Mouse (Mus musculus) midbrain, embryonic 11.5 days (tissue): ENCODE results near the gene Wwox. TPM values are rescaled to one million over a fixed set of nuclear protein-coding genes. Genes with fewer than 3 reads are reported as not detected.

Source experiments
- ATAC-seq: fragments of 200-750 bp; cut with Nextera tagmentation; 2 replicates; pipeline ENCODE4 v1.8.0; 2017; ENCODE audit warnings: moderate TSS enrichment, moderate library complexity; ENCODE audit not compliant: low FRiP score
- DNase-seq: peaks from one replicate; pipeline ENCODE4 v3.0.0; 2015; ENCODE audit warnings: low spot score; ENCODE audit errors: missing footprints
- H3K27ac ChIP-seq: fragments of 300-500 bp; sonication (generic); 2 replicates; pipeline ENCODE4 v1.5.1; 2014; ENCODE audit warnings: low read depth, low read length
- H3K27me3 ChIP-seq: fragments of 300-500 bp; sonication (generic); 2 replicates; pipeline ENCODE4 v1.6.1; 2014; ENCODE audit warnings: mild to moderate bottlenecking, low read length, moderate library complexity, mixed read lengths; ENCODE audit not compliant: control insufficient read depth, insufficient read depth
- H3K36me3 ChIP-seq: fragments of 300-500 bp; sonication (generic); 2 replicates; pipeline ENCODE4 v1.6.1; 2014; ENCODE audit warnings: mild to moderate bottlenecking, low read length, moderate library complexity, mixed read lengths; ENCODE audit not compliant: control insufficient read depth, insufficient read depth
- H3K4me1 ChIP-seq: fragments of 300-500 bp; sonication (generic); 2 replicates; pipeline ENCODE4 v1.6.1; 2014; ENCODE audit warnings: low read length; ENCODE audit not compliant: control insufficient read depth, insufficient read depth
- H3K4me2 ChIP-seq: fragments of 300-500 bp; sonication (generic); 2 replicates; pipeline ENCODE4 v1.6.1; 2014; ENCODE audit warnings: mild to moderate bottlenecking, moderate library complexity
- H3K4me3 ChIP-seq: fragments of 300-500 bp; sonication (generic); 2 replicates; pipeline ENCODE4 v1.5.1; 2014; ENCODE audit warnings: low read depth, low read length
- H3K9ac ChIP-seq: fragments of 300-500 bp; sonication (generic); 2 replicates; pipeline ENCODE4 v1.6.1; 2014; ENCODE audit warnings: low read length
- H3K9me3 ChIP-seq: fragments of 300-500 bp; sonication (generic); 2 replicates; pipeline ENCODE4 v1.6.1; 2016; ENCODE audit warnings: low read length; ENCODE audit not compliant: control insufficient read depth
- WGBS: fragments of 180-500 bp; shearing (Covaris S2); extraction: QIAGEN DNeasy Blood & Tissue Kit; methylation state at CpG from one replicate; pipeline ENCODE4 v1.1.7; 2014; 5-methylcytosine and 5-hydroxymethylcytosine counted together
- polyA plus RNA-seq: library from polyadenylated mRNA; unstranded; fragments of >200 nt; fragmentation: Nextera tagmentation; extraction: Ambion mirVana; gene quantifications from 2 replicates; pipeline ENCODE4 v1.2.1, GENCODE M21; 2014

The Wwox gene
- polyA plus RNA-seq, 1 experiment from 2014 or later = 12.1 TPM

DNA sequence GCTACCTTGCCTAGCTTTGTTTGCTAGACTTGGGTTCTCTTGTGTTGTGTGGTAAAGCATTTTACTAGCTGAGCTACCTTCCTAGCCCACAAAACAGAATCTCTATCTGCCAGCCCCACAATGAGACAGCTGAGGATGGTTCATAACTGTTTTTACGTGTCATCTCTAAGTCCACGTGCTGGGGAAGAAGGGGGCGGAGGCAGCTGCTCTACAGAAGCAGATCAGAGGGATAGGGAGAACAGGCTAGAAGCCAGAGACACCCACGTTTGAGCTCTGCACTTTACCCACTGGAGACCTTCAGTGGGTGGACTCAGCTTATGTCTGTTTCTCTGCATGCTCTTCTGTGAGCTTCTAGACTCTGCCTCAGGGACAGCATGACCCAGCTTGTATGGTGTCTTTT, 17.9 kb upstream of the Wwox start:
- no peak overlapping the region for H3K27ac ChIP-seq
- DNase-seq (no peak), ATAC-seq (no peak)
- no peak overlapping the region for H3K4me2 ChIP-seq
- no peaks in the 10 kb centered on the region for H3K36me3 ChIP-seq
- no peaks in the 10 kb centered on the region for H3K4me1 ChIP-seq
- no peaks in the 10 kb centered on the region for H3K9me3 ChIP-seq
- H3K27me3 ChIP-seq = no peaks in the 10 kb centered on the region
- H3K9ac ChIP-seq = no peak overlapping the region
- WGBS = 79% methylated on average over 4 of the region's 4 CpGs
- no peak overlapping the region for H3K4me3 ChIP-seq

DNA sequence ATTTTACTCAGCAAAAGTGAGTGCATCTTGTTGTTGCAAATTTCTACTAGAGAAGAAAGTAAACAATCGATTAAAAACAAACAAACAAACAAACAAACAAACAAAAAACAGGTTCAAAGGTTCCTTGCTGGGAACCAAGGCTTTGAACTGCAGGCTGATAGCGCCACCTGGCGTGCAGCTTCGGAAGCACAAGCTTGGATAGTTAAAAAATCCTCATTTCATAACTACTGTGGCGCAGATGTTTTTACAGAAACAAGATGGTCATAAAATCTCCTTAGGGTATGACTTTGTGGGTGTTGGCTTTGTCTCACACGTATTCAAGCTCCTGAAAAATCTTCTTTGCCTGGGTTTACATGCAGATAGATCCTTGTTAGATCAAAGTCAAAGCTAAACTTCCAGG, 1.2 kb upstream of the Wwox start:
- ATAC-seq (no peak), DNase-seq (peak; percentile 98)
- H3K4me1 ChIP-seq = peaks cover 6% of the 10 kb centered on the region
- no peaks in the 10 kb centered on the region for H3K36me3 ChIP-seq
- no peaks in the 10 kb centered on the region for H3K27me3 ChIP-seq
- H3K4me2 ChIP-seq = no peak overlapping the region
- no peak overlapping the region for H3K9ac ChIP-seq
- no peak overlapping the region for H3K4me3 ChIP-seq
- WGBS = 15% methylated on average over 6 of the region's 6 CpGs
- no peak overlapping the region for H3K27ac ChIP-seq
- H3K9me3 ChIP-seq = no peaks in the 10 kb centered on the region

DNA sequence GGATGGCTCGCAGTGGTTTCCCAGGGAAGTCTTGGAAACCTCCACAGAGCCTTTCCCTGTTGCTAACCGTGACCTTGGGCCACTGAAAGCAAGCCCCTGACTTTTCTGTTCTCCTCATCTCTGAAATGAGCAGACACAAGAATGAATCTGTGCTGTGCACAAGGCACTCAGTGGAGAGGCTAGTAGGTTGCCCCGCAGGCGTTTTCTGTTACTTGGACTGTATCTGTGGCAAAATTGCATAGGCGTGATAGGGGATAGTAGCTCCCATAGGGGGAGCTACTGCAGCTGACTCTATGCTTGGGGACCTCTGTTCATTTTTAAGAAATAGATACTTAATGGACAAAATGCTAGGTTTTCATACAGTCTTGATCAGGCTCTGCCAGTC, 742 bp downstream of the Wwox start:
- peak overlapping the region; percentile 72 for H3K9ac ChIP-seq
- peak overlapping the region; percentile 76 for H3K4me2 ChIP-seq
- DNase-seq (no peak), ATAC-seq (0 out of 2 replicates have a peak, but pooled peaks have one; percentile 0)
- H3K27ac ChIP-seq = no peak overlapping the region
- peak overlapping the region; percentile 70 for H3K4me3 ChIP-seq
- H3K27me3 ChIP-seq = no peaks in the 10 kb centered on the region
- H3K36me3 ChIP-seq = no peaks in the 10 kb centered on the region
- H3K9me3 ChIP-seq = no peaks in the 10 kb centered on the region
- 19% methylated on average over 5 of the region's 5 CpGs for WGBS
- peaks cover 6% of the 10 kb centered on the region for H3K4me1 ChIP-seq

DNA sequence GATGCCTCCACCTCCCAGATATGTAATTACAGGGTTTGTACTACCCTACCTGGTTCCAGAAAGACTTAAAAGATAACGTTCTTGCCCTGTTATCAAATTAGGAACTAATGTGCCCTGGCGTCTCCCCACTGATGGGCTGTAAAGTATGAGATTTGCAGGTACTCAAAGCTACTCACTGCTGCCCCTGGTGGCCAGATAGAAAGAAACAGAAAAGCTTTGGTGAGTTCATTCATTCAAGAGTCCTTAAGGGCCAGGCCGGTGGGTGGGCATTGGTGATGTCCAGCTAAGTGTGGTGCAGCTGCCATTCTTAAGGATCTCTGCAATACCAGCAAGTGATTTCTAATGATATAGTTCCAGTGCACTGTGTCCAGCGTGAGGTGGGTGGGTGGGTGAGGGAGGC, 2.2 kb downstream of the Wwox start:
- no peak overlapping the region for H3K27ac ChIP-seq
- H3K9me3 ChIP-seq = no peaks in the 10 kb centered on the region
- WGBS = 81% methylated on average over 4 of the region's 4 CpGs
- no peak overlapping the region for H3K9ac ChIP-seq
- no peak overlapping the region for H3K4me2 ChIP-seq
- H3K4me1 ChIP-seq = peaks cover 6% of the 10 kb centered on the region
- ATAC-seq = no peak
- H3K36me3 ChIP-seq = no peaks in the 10 kb centered on the region
- H3K27me3 ChIP-seq = no peaks in the 10 kb centered on the region
- DNase-seq = no peak
- H3K4me3 ChIP-seq = no peak overlapping the region

DNA sequence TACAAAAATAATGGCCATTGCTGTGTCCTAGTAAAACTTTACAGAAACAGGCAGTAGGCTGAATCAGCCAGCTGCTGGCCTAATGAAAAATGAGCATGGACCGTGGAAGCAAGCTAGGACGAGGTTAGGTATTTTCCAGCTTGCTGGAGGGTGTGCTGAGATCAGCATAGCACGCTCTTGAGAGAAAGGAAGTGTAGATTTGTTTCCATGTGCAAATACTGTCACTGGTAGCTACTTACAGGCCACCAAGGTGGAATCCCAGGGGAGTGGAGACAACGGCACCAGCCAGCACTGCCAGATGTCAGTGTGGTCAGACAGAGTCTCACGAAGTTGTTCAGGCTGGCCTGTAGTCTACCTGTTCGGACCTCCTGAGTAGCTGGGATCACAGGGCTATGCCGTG, 7.4 kb downstream of the Wwox start:
- ATAC-seq (no peak), DNase-seq (no peak)
- Histone ChIP-seq H3K9me3 (no peaks in the 10 kb centered on the region), H3K36me3 (no peaks in the 10 kb centered on the region), H3K27ac (no peak overlapping the region), H3K4me1 (no peaks in the 10 kb centered on the region), H3K4me2 (no peak overlapping the region), H3K4me3 (no peak overlapping the region), H3K9ac (no peak overlapping the region), H3K27me3 (no peaks in the 10 kb centered on the region)
- WGBS = 86% methylated on average over 7 of the region's 7 CpGs

DNA sequence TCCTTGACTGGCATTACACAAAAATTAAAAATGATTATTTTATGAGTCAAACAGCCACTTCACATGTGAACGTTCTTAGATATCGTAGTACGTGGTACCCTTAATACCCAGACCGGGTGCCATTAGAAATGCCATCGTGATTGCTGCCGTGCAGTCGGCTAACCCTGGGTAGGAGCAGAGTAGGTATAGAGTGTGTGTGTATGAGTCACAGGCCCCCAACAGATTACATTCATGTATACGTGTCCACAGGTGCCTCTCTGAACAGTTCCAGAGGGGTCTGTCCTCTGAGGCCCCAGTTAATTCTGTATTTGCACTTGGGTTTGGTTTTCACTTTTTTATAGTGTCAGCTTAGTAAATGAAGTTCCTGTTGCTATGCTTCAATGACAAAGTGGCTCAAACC, 12.8 kb downstream of the Wwox start:
- no peaks in the 10 kb centered on the region for H3K4me1 ChIP-seq
- no peaks in the 10 kb centered on the region for H3K9me3 ChIP-seq
- H3K27ac ChIP-seq = no peak overlapping the region
- no peaks in the 10 kb centered on the region for H3K27me3 ChIP-seq
- H3K9ac ChIP-seq = no peak overlapping the region
- ATAC-seq = peak; percentile 22; the same call in 1 of the 2 replicates
- WGBS = 89% methylated on average over 8 of the region's 8 CpGs
- H3K4me3 ChIP-seq = no peak overlapping the region
- DNase-seq = no peak
- no peaks in the 10 kb centered on the region for H3K36me3 ChIP-seq
- no peak overlapping the region for H3K4me2 ChIP-seq

DNA sequence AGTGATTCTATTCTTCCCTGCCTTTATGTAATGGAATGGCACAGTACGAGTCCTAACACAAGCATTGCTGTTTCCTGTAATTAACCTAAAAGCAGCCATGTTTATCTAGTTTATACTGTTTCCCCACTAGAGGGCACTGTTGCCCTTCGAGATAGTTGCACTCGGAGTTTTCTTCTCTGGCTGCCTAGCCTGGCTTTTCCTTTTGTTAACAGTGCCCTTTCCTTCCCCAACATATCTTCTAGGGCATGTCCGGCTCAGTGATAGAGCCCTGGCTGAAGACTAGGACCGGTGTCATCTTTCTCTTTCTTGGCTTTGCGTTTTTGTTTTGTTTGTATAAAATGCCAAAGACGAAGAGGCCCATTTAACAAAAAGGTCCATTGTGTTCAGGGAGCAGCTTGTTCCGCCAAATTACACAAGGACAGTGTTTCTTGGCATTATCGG, 13.3 kb downstream of the Wwox start:
- no peak overlapping the region for H3K9ac ChIP-seq
- no peaks in the 10 kb centered on the region for H3K27me3 ChIP-seq
- H3K36me3 ChIP-seq = no peaks in the 10 kb centered on the region
- H3K4me1 ChIP-seq = no peaks in the 10 kb centered on the region
- H3K4me2 ChIP-seq = no peak overlapping the region
- peak; percentile 97 for DNase-seq
- peak; percentile 47; the same call in 1 of the 2 replicates for ATAC-seq
- 8% methylated on average over 9 of the region's 9 CpGs for WGBS
- no peak overlapping the region for H3K4me3 ChIP-seq
- no peaks in the 10 kb centered on the region for H3K9me3 ChIP-seq
- H3K27ac ChIP-seq = no peak overlapping the region

DNA sequence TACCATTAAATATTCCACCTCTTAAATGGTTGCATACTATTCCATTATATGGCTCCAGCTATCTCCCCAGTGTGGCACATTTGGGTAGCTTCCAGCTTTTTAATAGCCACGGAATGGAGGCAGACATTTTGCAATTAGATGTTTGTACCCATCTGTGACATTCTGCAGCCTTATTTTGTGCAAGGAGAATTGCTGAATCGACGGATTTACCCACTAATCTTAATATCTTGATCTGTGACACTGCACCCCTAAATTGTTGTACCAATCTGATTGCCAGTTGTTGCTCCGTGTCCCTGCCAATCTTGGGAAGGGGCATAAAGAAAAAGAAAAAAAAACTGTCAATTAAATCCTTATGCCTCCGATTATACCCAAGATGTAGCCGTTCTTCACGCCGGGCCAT, 15.8 kb downstream of the Wwox start:
- H3K27me3 ChIP-seq = no peaks in the 10 kb centered on the region
- no peak overlapping the region for H3K4me3 ChIP-seq
- H3K9ac ChIP-seq = no peak overlapping the region
- H3K4me1 ChIP-seq = no peaks in the 10 kb centered on the region
- no peak for ATAC-seq
- no peak for DNase-seq
- H3K36me3 ChIP-seq = no peaks in the 10 kb centered on the region
- no peak overlapping the region for H3K27ac ChIP-seq
- WGBS = 93% methylated on average over 8 of the region's 8 CpGs
- H3K9me3 ChIP-seq = no peaks in the 10 kb centered on the region
- no peak overlapping the region for H3K4me2 ChIP-seq

DNA sequence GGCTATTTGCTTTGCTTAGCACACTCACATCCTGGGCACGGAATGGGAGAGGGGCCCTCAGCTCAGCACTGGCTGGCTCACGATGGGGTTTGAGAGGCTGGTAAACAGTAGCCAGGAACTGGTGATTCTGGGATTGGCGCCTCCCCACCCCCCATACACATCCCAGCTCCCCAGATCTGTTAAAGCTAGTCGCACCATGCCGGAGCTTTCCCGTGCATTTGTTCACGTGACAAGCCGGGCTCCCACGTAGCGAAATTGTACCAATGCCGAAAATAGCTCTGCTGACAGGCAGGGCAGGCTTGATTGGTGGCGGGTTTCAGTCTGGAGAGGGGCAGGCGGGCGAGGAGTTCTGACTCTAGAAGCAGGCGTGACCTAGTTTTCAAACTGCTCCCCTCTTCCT, 16.5 kb downstream of the Wwox start:
- no peak for ATAC-seq
- Histone ChIP-seq H3K4me3 (no peak overlapping the region), H3K4me1 (no peaks in the 10 kb centered on the region), H3K27ac (no peak overlapping the region), H3K9me3 (no peaks in the 10 kb centered on the region), H3K27me3 (no peaks in the 10 kb centered on the region), H3K36me3 (no peaks in the 10 kb centered on the region), H3K9ac (no peak overlapping the region), H3K4me2 (no peak overlapping the region)
- no peak for DNase-seq
- WGBS = 83% methylated on average over 15 of the region's 15 CpGs
